Mouse (Mus musculus): ENCODE measurements around the gene Tmem206.

- TF ChIP-seq CTCF (IDR thresholded peaks at IDR 0.05; ENCODE audit: low read depth), result no peak
- TF ChIP-seq EP300 (IDR thresholded peaks at IDR 0.05; ENCODE audit: low read depth), result no peak
These were observed 49.9 kb downstream of the Tmem206 start for GRCm38 (mm10) chr1:191375644-191375998.

Measured in liver, postnatal 0 days (tissue).